Mouse (Mus musculus) erythroblast, embryonic 14.5 days (primary cell): Measurements from ENCODE around the gene Mapk3.

Source experiments
- GATA1 ChIP-seq: IDR thresholded peaks from 2 replicates; pipeline ENCODE4 v1.6.1; 2012; ENCODE audit warnings: low read length, inconsistent platforms, mixed read lengths
- TAL1 ChIP-seq: IDR thresholded peaks from 3 replicates; pipeline ENCODE4 v1.6.1; 2012; ENCODE audit warnings: low read length, inconsistent platforms, mixed read lengths

GRCm38 (mm10) chr7:126773351-126773750, 13.9 kb downstream of the Mapk3 start:
- TF ChIP-seq TAL1 (no peak), GATA1 (no peak)
